Comparison of ENCODE assay signal across 9 mouse cellular contexts in the genomic region with DNA sequence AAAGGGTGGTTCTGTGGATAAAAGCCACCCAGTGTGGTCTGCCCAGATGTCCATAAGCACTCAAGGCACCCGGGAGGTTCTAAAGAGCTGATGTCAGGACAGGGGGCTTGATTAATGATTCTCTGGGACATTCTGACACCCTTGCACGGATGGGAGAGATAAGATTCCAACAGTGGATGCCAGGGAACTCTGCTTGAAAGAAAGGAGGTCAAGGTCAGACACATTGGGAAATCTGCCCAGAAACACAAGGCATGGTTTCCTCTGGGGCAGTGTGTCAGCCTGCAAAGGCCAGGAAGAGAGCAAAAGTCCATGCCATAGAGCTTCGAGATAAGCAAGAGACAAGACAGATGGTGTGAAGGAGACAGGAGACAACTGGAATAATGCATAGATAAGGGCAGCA.
DNase-seq lines count a peak whose midpoint lies in the region; ATAC-seq lines count a peak whose summit lies in the region.
"Had no signal": no experiment of that assay in that cellular context is flagged by ENCODE, and none has a peak within 500 bp of the region (broad histone marks: within the 10 kb centered on the region; RNA-seq: fewer than 3 reads in every experiment).

No protein-coding gene starts in this region.

- no peak overlapping the region for H3K9ac ChIP-seq in lung, embryonic 16.5 days (ENCODE audit: low read length)
- H3K9ac ChIP-seq in midbrain, embryonic 11.5 days (ENCODE audit: low read length): no peak overlapping the region
- H3K9ac ChIP-seq: hindbrain, embryonic 15.5 days had no signal

- no peak overlapping the region for H3K27ac ChIP-seq in lung, embryonic 16.5 days (ENCODE audit: low read length)
- no peak overlapping the region for H3K27ac ChIP-seq in midbrain, embryonic 11.5 days (ENCODE audit: low read depth, low read length)
- H3K27ac ChIP-seq: hindbrain, embryonic 15.5 days had no signal

- whole genome bisulfite sequencing in lung, embryonic 16.5 days: 2% methylated on average over 3 of the region's 3 CpGs
- WGBS in midbrain, embryonic 11.5 days: 69% methylated on average over 3 of the region's 3 CpGs

- H3K36me3 ChIP-seq in lung, embryonic 16.5 days (ENCODE audit: control insufficient read depth, insufficient read depth, low read length): no peaks in the 10 kb centered on the region
- no peaks in the 10 kb centered on the region for H3K36me3 ChIP-seq in midbrain, embryonic 11.5 days (ENCODE audit: control insufficient read depth, insufficient read depth, low read length)
- H3K36me3 ChIP-seq: hindbrain, embryonic 15.5 days had no signal

- no peak overlapping the region for H3K4me3 ChIP-seq in lung, embryonic 16.5 days (ENCODE audit: low read length)
- H3K4me3 ChIP-seq in midbrain, embryonic 11.5 days (ENCODE audit: low read depth, low read length): no peak overlapping the region
- H3K4me3 ChIP-seq: hindbrain, embryonic 15.5 days had no signal

- peak; percentile 40 for DNase-seq in Muller cell, postnatal 12 days (ENCODE audit: inconsistent ontology term)
- peak; percentile 71 to 85 for DNase-seq in adrenal gland, postnatal 36 days
- peak; percentile 25 to 65 for DNase-seq in heart, postnatal 14 days
- DNase-seq in right cerebral cortex, postnatal 14 days: no peak
- no peak for DNase-seq in midbrain, embryonic 11.5 days (ENCODE audit: low spot score, missing footprints)
- no peak for DNase-seq in layer of hippocampus, postnatal 14 days (ENCODE audit: low spot score in 2 of 2)

- no peaks in the 10 kb centered on the region for H3K9me3 ChIP-seq in lung, embryonic 16.5 days (ENCODE audit: control insufficient read depth, low read length)
- no peaks in the 10 kb centered on the region for H3K9me3 ChIP-seq in midbrain, embryonic 11.5 days (ENCODE audit: control insufficient read depth, low read length)
- H3K9me3 ChIP-seq: hindbrain, embryonic 15.5 days had no signal

- intact Hi-C loops in heart, postnatal 14 days (cut with DNase I): no loop called here

- no peaks in the 10 kb centered on the region for H3K27me3 ChIP-seq in lung, embryonic 16.5 days (ENCODE audit: control insufficient read depth, insufficient read depth, low read depth, low read length)
- no peaks in the 10 kb centered on the region for H3K27me3 ChIP-seq in midbrain, embryonic 11.5 days (ENCODE audit: control insufficient read depth, insufficient read depth, low read length)
- H3K27me3 ChIP-seq: hindbrain, embryonic 15.5 days had no signal

- no peak overlapping the region for H3K4me2 ChIP-seq in lung, embryonic 16.5 days (ENCODE audit: low read depth, low read length)
- H3K4me2 ChIP-seq in midbrain, embryonic 11.5 days: no peak overlapping the region
- H3K4me2 ChIP-seq: hindbrain, embryonic 15.5 days had no signal

- peaks cover 5% of the 10 kb centered on the region; the same call in 1 of the 2 replicates for H3K4me1 ChIP-seq in lung, embryonic 16.5 days (replicated peaks; ENCODE audit: control insufficient read depth, insufficient read depth, low read length)
- H3K4me1 ChIP-seq in midbrain, embryonic 11.5 days (ENCODE audit: control insufficient read depth, insufficient read depth, low read length): no peaks in the 10 kb centered on the region
- H3K4me1 ChIP-seq: hindbrain, embryonic 15.5 days had no signal

- peak; percentile 97 for ATAC-seq in lung, embryonic 16.5 days (ENCODE audit: low read depth)
- no peak for ATAC-seq in midbrain, embryonic 11.5 days (ENCODE audit: low FRiP score)
- ATAC-seq in megakaryocyte progenitor cell, adult 5-6 weeks (replicated peaks; ENCODE audit: poor library complexity): no peak

Comparison
In these comparisons a context has a peak if more than half of its experiments do, and no peak if none do; other contexts are left out.
1. DNase-seq: peak in Muller cell, postnatal 12 days (single experiment), adrenal gland, postnatal 36 days (2 of 2) and heart, postnatal 14 days (2 of 2); none in right cerebral cortex, postnatal 14 days (single experiment), midbrain, embryonic 11.5 days (single experiment) and layer of hippocampus, postnatal 14 days (0 of 2).